Mouse (Mus musculus): Measurements from ENCODE around the gene Cnksr1.

Cnksr1 gene

DNA sequence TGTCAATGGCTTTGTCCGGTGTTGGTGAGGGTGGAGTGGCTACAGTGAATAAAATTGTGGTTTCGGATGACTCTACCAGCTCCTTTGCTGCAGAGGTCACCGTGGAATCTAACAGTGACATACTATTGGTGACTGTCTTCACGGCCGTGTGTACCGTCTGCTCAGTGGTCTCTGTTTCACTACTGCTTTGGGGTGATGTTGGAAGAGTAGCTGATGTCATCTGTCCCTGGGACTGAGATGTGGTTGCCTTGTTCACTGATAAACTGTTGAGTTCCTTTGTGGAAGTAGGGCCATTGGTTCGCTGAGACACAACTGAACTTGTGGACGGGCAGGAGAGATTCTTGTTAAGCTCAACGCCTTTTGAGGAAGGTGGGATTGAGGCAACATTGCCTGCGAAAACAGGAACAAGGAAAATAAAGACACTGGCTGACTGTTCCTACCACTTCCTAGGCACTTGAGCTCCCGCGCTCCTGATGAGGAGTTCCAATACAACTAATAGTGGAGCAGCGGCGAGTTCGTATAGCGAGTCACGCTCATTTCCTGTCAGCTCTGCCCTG, 34.8 kb downstream of the Cnksr1 start:
- DNase-seq (ENCODE audit: low spot score), result no peak

DNA sequence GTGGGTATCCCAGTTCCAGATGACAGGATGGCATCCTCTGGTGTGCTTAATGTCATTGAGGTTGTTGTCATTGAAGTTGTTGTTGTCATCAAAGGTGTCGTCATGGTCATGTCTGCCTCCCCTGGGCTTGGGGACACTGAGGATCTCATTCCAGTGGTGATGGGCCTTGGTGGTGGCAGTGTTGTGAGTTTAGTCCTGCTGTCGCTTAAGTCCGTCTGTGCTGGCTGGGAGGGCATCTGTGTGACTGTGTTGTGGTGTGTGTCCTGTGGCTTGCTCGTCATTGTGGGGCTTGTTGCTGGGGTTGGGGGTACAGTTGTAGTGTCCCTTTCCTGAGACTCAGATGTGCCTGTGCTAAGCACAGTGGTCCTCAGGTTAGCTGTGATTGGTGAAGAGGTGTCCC, 35.3 kb downstream of the Cnksr1 start, which contains the start of gene Gm7534:
TSS of gene Gm7534 (minus strand) at position 101 of the 400 bp plus-strand sequence.
- DNase-seq (ENCODE audit: low spot score), result no peak

DNA sequence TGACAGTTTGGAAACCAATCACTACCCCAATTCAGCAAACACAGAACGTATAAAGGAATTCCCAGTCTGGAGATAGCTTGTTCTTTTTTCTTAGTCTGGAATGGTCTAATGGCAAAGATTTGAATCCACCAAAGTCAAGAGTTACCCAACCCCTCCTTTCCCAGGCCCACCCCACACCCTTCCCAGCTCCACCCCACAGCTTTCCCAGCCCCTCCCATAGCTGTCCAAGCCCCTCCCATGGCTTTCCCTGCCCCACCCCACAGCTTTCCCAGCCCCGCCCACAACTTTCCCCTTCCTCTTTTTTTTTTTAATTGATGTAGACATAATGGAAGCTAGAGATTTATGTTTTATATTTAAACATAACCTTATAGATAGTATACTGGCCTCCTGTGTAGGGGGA, 38.8 kb downstream of the Cnksr1 start:
- no peak for DNase-seq (ENCODE audit: low spot score)

DNA sequence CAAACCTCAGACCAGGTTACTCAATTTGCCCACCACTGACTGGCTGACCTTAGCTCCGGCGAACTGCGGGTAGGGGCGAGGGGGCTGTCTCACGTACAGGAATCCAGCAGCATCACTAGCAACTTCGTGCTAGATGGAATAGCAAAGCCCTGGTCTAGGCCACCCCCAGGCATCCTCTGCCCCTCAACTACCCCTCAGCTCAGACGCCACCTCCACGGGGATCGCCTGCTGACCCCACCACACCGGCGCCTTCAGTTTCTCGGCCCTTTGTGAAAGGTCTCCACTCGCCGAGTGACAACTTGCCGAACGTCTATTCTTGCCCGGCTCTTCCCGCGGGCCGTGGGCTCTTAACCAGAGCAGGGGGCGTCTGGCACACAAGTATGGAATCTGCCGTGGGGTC, 51.9 kb downstream of the Cnksr1 start:
- no peak for DNase-seq (ENCODE audit: low spot score)

DNA sequence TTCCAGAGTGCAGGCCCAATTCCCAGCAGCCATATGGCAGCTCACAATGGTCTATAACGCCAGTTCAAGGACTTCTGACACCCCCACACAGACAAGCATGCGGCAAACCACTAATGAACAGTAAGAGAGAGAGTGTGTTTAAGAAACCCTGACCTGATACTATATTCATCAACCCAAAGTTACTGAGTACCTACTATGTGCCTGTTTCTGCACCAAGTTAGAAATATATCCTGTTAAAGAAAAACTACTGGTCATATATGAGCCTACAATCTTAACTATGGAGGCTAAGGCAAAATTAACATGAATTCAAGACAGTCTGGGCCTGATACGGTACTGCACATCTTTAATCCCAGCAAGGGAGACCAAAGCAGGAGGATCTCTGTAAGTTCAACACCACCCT, 52.6 kb downstream of the Cnksr1 start:
- no peak for DNase-seq (ENCODE audit: low spot score)

DNA sequence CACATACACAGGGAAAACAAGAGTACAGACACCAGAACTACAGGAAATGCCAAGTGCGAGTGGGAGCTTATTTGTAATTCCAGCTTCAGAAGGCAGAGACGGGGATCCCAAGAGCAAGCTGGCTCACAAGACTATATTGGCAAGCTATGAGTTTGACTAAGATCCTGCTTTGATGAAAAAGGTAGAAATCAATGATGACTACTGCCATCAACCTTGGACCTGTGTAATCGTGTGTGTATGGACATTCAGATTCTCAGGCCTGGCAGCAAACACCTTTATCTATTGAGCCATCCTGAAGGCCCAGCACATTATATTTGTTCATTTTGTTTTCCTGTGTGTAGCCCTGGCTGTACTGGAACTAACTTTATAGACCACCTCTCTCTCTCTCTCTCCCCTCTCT, 54.5 kb downstream of the Cnksr1 start:
- DNase-seq (ENCODE audit: low spot score), result no peak

DNA sequence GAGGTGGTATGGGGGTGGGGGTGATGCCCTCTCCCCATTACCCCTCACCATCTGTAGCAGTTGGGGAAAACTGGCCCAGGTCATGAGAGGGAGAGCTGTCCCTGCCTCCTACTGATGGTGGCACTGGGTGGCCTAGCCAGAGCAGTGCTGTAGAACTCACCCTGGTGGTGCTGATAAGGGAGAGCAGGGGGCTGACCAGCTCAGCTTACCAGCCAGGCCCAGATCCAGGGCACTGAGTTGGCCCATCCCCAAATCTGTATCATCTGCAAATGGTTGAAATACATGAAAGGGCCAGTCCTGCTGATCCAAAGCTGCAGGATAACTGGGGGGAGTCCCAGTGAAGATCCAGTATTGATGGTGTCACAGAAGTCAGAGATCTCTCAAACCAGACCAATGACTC, 56.4 kb downstream of the Cnksr1 start:
- no peak for DNase-seq (ENCODE audit: low spot score)

DNA sequence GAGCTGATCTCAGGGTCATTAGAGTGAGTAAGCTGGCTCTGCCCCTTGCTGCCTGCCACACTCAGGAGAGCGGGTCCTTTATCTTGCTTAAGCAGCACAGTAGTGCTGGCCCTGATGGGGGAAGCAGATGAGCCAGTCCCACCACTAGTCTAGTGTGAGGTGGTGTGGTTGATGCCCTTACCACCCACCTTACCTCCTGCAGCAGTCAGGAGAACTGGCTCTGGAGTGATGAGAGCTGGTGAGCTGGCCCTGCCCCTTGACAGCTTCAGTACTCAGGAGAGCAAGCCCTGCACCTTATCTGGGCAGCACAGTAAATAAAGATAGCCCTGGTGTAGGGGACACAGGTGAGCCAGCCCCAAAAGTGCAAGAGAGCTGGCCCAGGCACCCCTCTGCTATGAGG, 57.1 kb downstream of the Cnksr1 start:
- no peak for DNase-seq (ENCODE audit: low spot score)

Measured in adipocyte (in vitro differentiated cells).